Mouse (Mus musculus): Measurements from ENCODE around the gene Mre11a.
"Not testable (repeated sequence)": the region's sequence is repeated elsewhere in the genome, so short reads cannot be mapped to it uniquely, and the experiment has no call there.

Gene Mre11a

GRCm38 (mm10) chr9:14868326-14868725 lies 83.9 kb downstream of the Mre11a start:
- no peak for DNase-seq (ENCODE audit: low read depth, low spot score)

GRCm38 (mm10) chr9:14870377-14870776 lies 85.9 kb downstream of the Mre11a start:
- no peak for DNase-seq (ENCODE audit: low read depth, low spot score)

- DNase-seq (ENCODE audit: low read depth, low spot score): no peak
These were observed 86.3 kb downstream of the Mre11a start for GRCm38 (mm10) chr9:14870802-14871201.

- DNase-seq (ENCODE audit: low read depth, low spot score): no peak
These were observed 87.1 kb downstream of the Mre11a start for GRCm38 (mm10) chr9:14871536-14871935.

GRCm38 (mm10) chr9:14872181-14872930 lies 87.9 kb downstream of the Mre11a start:
- no peak for DNase-seq (ENCODE audit: low read depth, low spot score)

- no peak for DNase-seq (ENCODE audit: low read depth, low spot score)
These were observed 91.5 kb downstream of the Mre11a start for GRCm38 (mm10) chr9:14875743-14876507.

GRCm38 (mm10) chr9:14876566-14876965 lies 92.1 kb downstream of the Mre11a start:
- not testable (repeated sequence) for DNase-seq (ENCODE audit: low read depth, low spot score)

- DNase-seq (ENCODE audit: low read depth, low spot score): no peak
These were observed 100.2 kb downstream of the Mre11a start for GRCm38 (mm10) chr9:14884641-14885040.

- DNase-seq (ENCODE audit: low read depth, low spot score): no peak
These were observed 100.7 kb downstream of the Mre11a start for GRCm38 (mm10) chr9:14885151-14885550.

GRCm38 (mm10) chr9:14885954-14886353 lies 101.5 kb downstream of the Mre11a start:
- DNase-seq (ENCODE audit: low read depth, low spot score): no peak
